Mouse (Mus musculus): ENCODE measurements at regions not wholly inside any gene's neighbourhood (a gene's known extent, or its start where the extent isn't known, plus 50 kb on each side); places are given as distances from the start of the nearest gene placed in this dataset.

- DNase-seq (ENCODE audit: low read depth, low spot score), result peak; percentile 67
These were observed 129.0 kb downstream of the Hmg20a start for GRCm38 (mm10) chr9:56547291-56547977.

DNA sequence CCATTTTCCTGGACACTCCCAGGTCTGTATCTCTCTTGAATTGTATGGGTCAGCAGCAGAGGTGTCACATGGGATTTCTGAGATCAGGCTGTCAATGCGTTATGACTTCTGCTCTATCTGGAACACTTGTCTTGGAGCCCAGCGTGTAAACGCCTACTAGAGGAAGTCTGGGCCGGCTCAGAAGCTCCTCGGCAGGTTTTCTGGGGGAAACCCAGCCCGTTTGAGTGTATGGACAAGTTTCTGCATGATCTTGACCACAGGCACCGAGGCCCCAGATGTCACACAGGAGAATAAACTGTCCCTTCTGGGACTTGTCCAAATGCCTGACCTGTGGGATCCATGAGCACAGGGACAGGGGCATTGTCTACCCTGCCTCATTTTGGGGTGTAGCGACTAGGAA is 131.4 kb downstream of the Hmg20a start:
- DNase-seq (ENCODE audit: low read depth, low spot score), result no peak

GRCm38 (mm10) chr9:56550178-56550577 is 131.8 kb downstream of the Hmg20a start:
- DNase-seq (ENCODE audit: low read depth, low spot score), result no peak

GRCm38 (mm10) chr9:56551376-56552186 is 133.2 kb downstream of the Hmg20a start:
- no peak for DNase-seq (ENCODE audit: low read depth, low spot score)

GRCm38 (mm10) chr9:56552187-56552686 is 133.8 kb downstream of the Hmg20a start:
- DNase-seq (ENCODE audit: low read depth, low spot score), result no peak

DNA sequence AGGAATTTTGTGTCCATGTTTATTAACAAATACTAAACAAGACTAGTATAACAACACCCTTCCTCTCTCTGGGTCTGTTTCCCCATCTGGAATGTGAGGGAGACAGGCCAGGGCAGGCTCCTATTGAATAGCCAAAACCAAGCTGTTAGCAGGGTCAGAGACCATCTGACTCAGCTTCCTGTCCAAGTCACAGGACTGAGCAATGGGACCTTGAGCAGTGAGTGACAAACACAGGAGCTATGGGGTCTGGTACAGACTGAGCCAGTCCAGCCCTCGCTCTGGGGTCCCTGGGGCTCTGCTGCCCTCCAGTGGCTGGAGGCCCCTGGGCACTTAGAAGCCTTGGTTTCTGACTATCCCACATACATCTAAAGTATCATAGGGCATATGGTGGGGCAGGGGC is 134.4 kb downstream of the Hmg20a start:
- DNase-seq (ENCODE audit: low read depth, low spot score), result peak; percentile 87

- DNase-seq (ENCODE audit: low read depth, low spot score), result no peak
These were observed 135.2 kb downstream of the Hmg20a start for GRCm38 (mm10) chr9:56553626-56554025.

DNA sequence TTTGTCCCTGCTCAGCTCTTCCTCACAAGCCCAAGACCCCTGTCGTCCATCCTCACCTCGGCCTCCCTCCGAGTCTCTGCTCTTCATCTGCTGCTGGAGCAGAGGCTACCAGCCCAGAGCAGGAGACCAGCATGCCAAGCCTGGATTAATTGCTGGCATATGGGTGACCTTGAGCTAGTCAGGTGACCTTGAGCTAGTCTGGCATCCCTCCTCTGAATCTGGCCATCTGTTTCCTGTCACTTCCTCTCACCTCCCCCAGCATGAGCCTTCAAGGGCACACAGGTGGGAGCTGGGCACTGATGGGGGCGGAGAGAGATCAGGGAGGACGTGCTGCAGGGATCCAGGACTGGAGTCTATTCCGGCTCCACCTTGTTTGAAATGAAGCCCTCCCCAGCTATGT is 135.7 kb downstream of the Hmg20a start:
- DNase-seq (ENCODE audit: low read depth, low spot score), result no peak

DNA sequence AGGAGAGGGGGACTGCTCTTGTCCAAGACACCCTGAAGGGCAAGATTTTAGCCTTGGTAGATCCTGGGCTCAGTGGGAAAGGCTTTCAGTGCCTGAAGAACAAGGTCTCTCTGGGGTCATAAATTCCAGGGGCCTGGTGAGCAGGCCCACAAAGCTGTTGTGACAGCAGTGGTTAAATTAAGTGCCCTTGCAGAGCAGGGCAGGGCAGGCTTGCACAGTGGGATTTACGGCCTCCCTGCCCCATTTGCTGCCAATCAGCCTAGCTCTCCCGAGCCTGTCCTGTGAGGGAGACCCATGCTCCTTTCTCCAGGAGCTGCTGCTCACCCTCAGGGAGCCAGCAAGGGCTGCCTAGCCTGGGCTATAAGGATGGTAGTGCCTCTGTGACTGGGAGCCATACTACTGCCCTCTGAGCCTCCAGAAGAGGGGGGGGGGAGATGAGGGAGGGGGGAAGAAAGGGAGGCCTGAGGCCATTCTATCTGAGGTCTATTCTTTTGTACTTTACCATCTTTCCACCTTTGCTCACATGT is 141.3 kb downstream of the Hmg20a start:
- DNase-seq (ENCODE audit: low read depth, low spot score), result no peak

GRCm38 (mm10) chr9:56562440-56562839 is 144.0 kb downstream of the Hmg20a start:
- peak; percentile 78 for DNase-seq (ENCODE audit: low read depth, low spot score)

DNA sequence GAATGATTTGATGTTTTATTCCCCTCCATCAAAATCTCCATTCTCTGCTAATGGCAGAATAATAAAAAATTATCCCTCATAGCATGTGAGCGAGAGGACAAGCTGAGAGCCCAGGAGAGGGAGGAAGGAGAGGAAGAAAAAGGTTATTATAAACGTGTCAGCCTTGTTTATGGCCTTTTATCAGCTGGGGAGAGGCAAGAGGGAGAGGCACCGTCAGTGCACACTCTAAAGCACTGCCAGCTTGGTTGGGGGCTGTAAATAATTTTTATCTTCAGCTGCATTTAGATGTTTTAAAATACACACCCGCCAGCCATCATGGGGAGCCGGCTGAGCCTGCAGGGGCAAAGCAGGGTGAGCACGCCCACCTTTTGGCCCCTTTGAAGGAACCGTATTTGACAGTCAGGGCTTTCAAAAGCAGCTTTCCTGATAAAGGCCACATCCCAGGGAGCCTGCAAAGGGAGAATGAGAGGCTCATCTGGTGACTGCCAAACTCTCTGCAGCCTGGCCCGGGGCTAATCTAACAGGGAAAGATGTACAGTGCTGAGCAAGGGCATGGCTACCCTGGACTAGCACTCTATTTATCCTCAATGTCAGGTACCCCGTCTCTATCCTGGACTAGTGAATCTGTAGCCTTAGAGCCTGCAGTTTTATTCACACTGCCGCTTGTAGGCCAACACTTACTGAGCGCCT is 145.8 kb downstream of the Hmg20a start:
- DNase-seq (ENCODE audit: low read depth, low spot score), result no peak
